Mouse (Mus musculus): Measurements from ENCODE around the gene Serinc5. TPM values are rescaled to one million over a fixed set of nuclear protein-coding genes. Genes with fewer than 3 reads are reported as not detected.
A peak's percentile ranks its signal among the peaks of the same experiment; 100 is the strongest.

Serinc5 gene
- polyA plus RNA-seq, 1 experiment from 2014 or later: 11.0 TPM

DNA sequence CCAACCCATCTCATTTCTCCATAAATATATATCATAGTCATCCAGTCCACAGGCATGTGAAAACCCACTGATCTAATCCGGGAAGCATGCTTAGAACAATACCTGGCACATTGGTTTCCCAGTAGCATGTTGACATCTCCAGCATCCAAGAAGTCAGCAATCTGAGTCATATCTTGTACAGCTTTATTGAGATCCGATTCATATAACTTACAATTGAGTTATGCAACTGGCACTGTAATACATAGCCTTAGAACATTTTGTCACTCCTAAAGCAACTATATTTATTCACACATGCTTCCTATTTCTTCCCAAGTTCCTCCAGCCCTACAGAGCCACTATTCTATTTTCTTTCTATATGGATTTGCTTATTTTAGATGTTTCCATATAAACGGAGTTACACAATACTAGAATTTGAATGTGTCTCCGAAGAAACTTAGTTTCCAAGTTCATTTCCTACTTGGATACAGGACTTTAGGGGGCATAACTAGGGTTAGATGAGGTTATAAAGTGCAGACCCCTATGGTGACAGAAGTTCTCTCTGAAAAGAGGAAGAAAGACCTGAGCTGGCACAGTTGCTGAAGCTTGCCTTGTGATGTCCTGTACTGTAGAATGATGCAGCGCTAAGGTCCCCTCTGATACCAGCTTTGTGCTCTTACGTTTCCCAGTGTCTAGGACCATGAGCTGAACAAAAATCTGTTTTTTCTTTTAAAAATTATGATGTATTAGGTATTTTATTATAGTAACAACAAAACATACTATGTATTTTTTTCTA is 57.5 kb downstream of the Serinc5 start:
- H3K9me3 ChIP-seq (replicated peaks; ENCODE audit: control insufficient read depth, low read length): no peaks in the 10 kb centered on the region
- H3K9ac ChIP-seq (ENCODE audit: low read length): no peak overlapping the region
- no peak overlapping the region for H3K27ac ChIP-seq (ENCODE audit: low read length)
- no peak overlapping the region for H3K4me2 ChIP-seq (ENCODE audit: low read depth, low read length)
- 90% methylated on average over 6 of the region's 6 CpGs for WGBS
- no peaks in the 10 kb centered on the region for H3K36me3 ChIP-seq (ENCODE audit: control insufficient read depth, insufficient read depth)
- no peak for ATAC-seq (replicated peaks; ENCODE audit: extremely low read depth, insufficient read depth, low FRiP score)
- no peak overlapping the region for H3K4me3 ChIP-seq (ENCODE audit: low read length)
- no peaks in the 10 kb centered on the region for H3K27me3 ChIP-seq (ENCODE audit: control insufficient read depth, insufficient read depth, low read length)
- peaks cover 7% of the 10 kb centered on the region for H3K4me1 ChIP-seq (ENCODE audit: control insufficient read depth, insufficient read depth, low read length)

- Histone ChIP-seq H3K36me3 (ENCODE audit: control insufficient read depth, insufficient read depth) (no peaks in the 10 kb centered on the region), H3K9ac (ENCODE audit: low read length) (no peak overlapping the region), H3K4me1 (ENCODE audit: control insufficient read depth, insufficient read depth, low read length) (peaks cover 24% of the 10 kb centered on the region), H3K4me3 (ENCODE audit: low read length) (no peak overlapping the region), H3K4me2 (ENCODE audit: low read depth, low read length) (no peak overlapping the region), H3K27me3 (ENCODE audit: control insufficient read depth, insufficient read depth, low read length) (no peaks in the 10 kb centered on the region), H3K9me3 (replicated peaks; ENCODE audit: control insufficient read depth, low read length) (no peaks in the 10 kb centered on the region), H3K27ac (ENCODE audit: low read length) (no peak overlapping the region)
- ATAC-seq (replicated peaks; ENCODE audit: extremely low read depth, insufficient read depth, low FRiP score): no peak
- 68% methylated on average over 1 of the region's 1 CpGs for WGBS
Observed at GRCm38 (mm10) chr13:92671727-92672126, 60.8 kb downstream of the Serinc5 start.

- WGBS: 49% methylated on average over 2 of the region's 2 CpGs
- peaks cover 29% of the 10 kb centered on the region for H3K4me1 ChIP-seq (ENCODE audit: control insufficient read depth, insufficient read depth, low read length)
- no peak overlapping the region for H3K9ac ChIP-seq (ENCODE audit: low read length)
- H3K27me3 ChIP-seq (ENCODE audit: control insufficient read depth, insufficient read depth, low read length): no peaks in the 10 kb centered on the region
- no peak overlapping the region for H3K4me3 ChIP-seq (ENCODE audit: low read length)
- H3K9me3 ChIP-seq (replicated peaks; ENCODE audit: control insufficient read depth, low read length): no peaks in the 10 kb centered on the region
- H3K27ac ChIP-seq (ENCODE audit: low read length): peak overlapping the region; percentile 4; the same call in 1 of the 2 replicates
- no peaks in the 10 kb centered on the region for H3K36me3 ChIP-seq (ENCODE audit: control insufficient read depth, insufficient read depth)
- H3K4me2 ChIP-seq (ENCODE audit: low read depth, low read length): no peak overlapping the region
- no peak; the same call in 1 of the 2 replicates for ATAC-seq (replicated peaks; ENCODE audit: extremely low read depth, insufficient read depth, low FRiP score)
Observed at GRCm38 (mm10) chr13:92674676-92675075, 63.8 kb downstream of the Serinc5 start.

DNA sequence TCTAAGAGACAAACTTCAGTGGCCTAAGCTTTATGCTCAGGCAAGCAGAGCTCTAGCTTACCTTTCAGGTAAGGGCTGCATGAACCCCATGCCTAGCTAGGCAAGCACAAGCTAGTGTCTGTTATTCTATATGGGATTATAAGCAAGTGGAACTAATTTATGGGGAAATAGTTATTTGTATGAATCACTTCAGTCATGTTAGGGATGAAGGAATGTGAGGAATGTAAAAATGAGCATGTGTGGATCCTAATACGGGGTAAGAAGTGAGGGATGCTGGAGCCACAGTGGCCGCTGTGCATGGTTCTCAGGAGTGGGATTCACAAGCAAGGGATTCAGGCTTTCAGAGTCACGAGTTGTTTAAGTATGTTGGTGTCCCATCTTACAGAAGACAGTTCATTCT is 64.4 kb downstream of the Serinc5 start:
- ATAC-seq (replicated peaks; ENCODE audit: extremely low read depth, insufficient read depth, low FRiP score): no peak
- 63% methylated on average over 3 of the region's 3 CpGs for WGBS
- H3K27ac ChIP-seq (ENCODE audit: low read length): peak overlapping the region; percentile 4; the same call in 1 of the 2 replicates

DNA sequence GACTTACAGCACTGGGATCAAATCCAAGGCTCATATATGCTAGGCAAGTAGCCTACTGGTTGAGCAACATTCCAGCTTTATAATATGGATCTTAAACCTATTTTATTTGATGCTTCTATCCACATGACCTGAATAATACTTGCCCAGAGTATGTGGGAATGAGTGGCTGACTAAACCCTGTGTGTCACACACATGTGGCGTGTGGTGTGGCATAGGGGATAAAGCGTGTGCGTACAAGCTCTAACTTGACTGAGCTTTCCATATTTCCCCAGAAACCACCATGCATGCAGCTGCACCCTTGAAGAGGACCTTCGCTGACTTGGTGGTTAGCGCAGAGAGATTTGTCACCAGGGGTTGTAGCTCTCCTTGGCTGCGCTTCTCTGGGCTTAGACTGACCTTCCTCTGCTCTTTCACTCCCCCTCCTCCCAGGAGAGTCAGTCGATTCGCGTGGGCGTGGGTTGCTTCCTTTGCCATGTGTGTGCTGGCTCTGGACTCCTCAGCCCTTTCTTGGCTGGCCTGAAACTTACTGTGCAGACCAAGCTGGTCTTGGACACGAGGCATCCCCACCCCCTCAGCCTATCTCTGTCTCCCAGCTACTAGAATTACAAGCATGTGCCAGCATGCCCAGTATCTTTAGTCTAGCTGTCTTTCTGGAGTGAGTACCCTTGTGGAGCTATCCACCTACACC is 65.2 kb downstream of the Serinc5 start:
- Histone ChIP-seq H3K4me2 (ENCODE audit: low read depth, low read length) (peak overlapping the region; percentile 48), H3K4me1 (ENCODE audit: control insufficient read depth, insufficient read depth, low read length) (peaks cover 31% of the 10 kb centered on the region), H3K9ac (ENCODE audit: low read length) (no peak overlapping the region), H3K27ac (ENCODE audit: low read length) (peak overlapping the region; percentile 61; the same call in 1 of the 2 replicates), H3K9me3 (replicated peaks; ENCODE audit: control insufficient read depth, low read length) (no peaks in the 10 kb centered on the region), H3K36me3 (ENCODE audit: control insufficient read depth, insufficient read depth) (no peaks in the 10 kb centered on the region), H3K4me3 (ENCODE audit: low read length) (no peak overlapping the region), H3K27me3 (ENCODE audit: control insufficient read depth, insufficient read depth, low read length) (no peaks in the 10 kb centered on the region)
- peak; percentile 59 for ATAC-seq (replicated peaks; ENCODE audit: extremely low read depth, insufficient read depth, low FRiP score)
- WGBS: 47% methylated on average over 11 of the region's 11 CpGs

More for the DNA sequence above, 64.4 kb downstream of the Serinc5 start:
- no peak overlapping the region for H3K4me3 ChIP-seq (ENCODE audit: low read length)
- H3K9me3 ChIP-seq (replicated peaks; ENCODE audit: control insufficient read depth, low read length): no peaks in the 10 kb centered on the region
- H3K9ac ChIP-seq (ENCODE audit: low read length): no peak overlapping the region
- no peak overlapping the region for H3K4me2 ChIP-seq (ENCODE audit: low read depth, low read length)
- peaks cover 31% of the 10 kb centered on the region for H3K4me1 ChIP-seq (ENCODE audit: control insufficient read depth, insufficient read depth, low read length)
- H3K27me3 ChIP-seq (ENCODE audit: control insufficient read depth, insufficient read depth, low read length): no peaks in the 10 kb centered on the region
- H3K36me3 ChIP-seq (ENCODE audit: control insufficient read depth, insufficient read depth): no peaks in the 10 kb centered on the region

DNA sequence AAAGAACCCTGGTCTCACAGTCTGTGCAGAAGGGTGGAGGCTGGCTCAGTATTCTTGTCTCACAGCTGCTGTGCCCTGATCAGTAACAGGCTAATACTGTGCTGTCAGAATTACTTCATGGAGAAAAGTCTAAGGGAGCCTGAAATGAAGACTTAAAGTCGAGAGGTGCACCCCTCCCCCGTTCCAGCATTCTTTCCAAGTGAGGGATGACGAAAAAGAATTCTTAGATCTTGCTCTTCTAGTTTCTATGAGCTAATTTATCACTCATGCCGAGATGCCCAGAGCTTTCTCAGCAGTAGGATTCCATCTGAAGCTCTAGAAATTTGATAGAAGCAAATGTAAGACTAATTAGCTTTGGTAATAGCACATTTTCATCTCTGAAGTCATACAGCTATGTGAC is 66.8 kb downstream of the Serinc5 start:
- H3K4me3 ChIP-seq (ENCODE audit: low read length): no peak overlapping the region
- no peaks in the 10 kb centered on the region for H3K9me3 ChIP-seq (replicated peaks; ENCODE audit: control insufficient read depth, low read length)
- H3K36me3 ChIP-seq (ENCODE audit: control insufficient read depth, insufficient read depth): no peaks in the 10 kb centered on the region
- no peak overlapping the region for H3K9ac ChIP-seq (ENCODE audit: low read length)
- H3K4me1 ChIP-seq (ENCODE audit: control insufficient read depth, insufficient read depth, low read length): peaks cover 33% of the 10 kb centered on the region
- no peaks in the 10 kb centered on the region for H3K27me3 ChIP-seq (ENCODE audit: control insufficient read depth, insufficient read depth, low read length)
- no peak overlapping the region for H3K27ac ChIP-seq (ENCODE audit: low read length)
- no peak overlapping the region for H3K4me2 ChIP-seq (ENCODE audit: low read depth, low read length)
- 60% methylated on average over 4 of the region's 4 CpGs for WGBS
- ATAC-seq (replicated peaks; ENCODE audit: extremely low read depth, insufficient read depth, low FRiP score): no peak

- H3K9me3 ChIP-seq (replicated peaks; ENCODE audit: control insufficient read depth, low read length): no peaks in the 10 kb centered on the region
- no peaks in the 10 kb centered on the region for H3K36me3 ChIP-seq (ENCODE audit: control insufficient read depth, insufficient read depth)
- 65% methylated on average over 7 of the region's 7 CpGs for WGBS
- no peak overlapping the region for H3K4me2 ChIP-seq (ENCODE audit: low read depth, low read length)
- H3K4me1 ChIP-seq (ENCODE audit: control insufficient read depth, insufficient read depth, low read length): peaks cover 33% of the 10 kb centered on the region
- no peak for ATAC-seq (replicated peaks; ENCODE audit: extremely low read depth, insufficient read depth, low FRiP score)
- no peak overlapping the region for H3K27ac ChIP-seq (ENCODE audit: low read length)
- no peaks in the 10 kb centered on the region for H3K27me3 ChIP-seq (ENCODE audit: control insufficient read depth, insufficient read depth, low read length)
- no peak overlapping the region for H3K4me3 ChIP-seq (ENCODE audit: low read length)
- no peak overlapping the region for H3K9ac ChIP-seq (ENCODE audit: low read length)
Observed at GRCm38 (mm10) chr13:92679661-92680060, 68.8 kb downstream of the Serinc5 start.

DNA sequence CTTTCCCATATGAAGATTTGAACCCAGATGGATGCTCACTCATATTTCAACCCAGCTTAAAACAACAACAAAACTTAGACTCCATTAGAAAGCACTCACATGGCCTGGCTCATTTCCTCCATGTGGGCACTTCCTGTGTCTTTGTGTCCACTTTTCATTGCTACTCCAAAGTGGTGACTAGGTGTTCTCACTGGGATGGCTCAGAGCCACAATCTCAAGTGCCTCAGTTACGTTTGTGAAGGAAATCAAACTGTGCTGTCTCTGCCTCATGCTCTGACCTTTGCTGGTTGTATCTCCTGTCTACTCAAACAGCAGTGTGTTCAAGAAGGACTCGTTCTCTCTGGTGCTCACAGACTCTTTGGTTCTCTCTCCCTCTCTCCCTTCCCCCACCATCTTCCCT is 70.7 kb downstream of the Serinc5 start:
- 57% methylated on average over 2 of the region's 2 CpGs for WGBS
- Histone ChIP-seq H3K4me1 (ENCODE audit: control insufficient read depth, insufficient read depth, low read length) (peaks cover 17% of the 10 kb centered on the region), H3K4me2 (ENCODE audit: low read depth, low read length) (no peak overlapping the region), H3K9me3 (replicated peaks; ENCODE audit: control insufficient read depth, low read length) (no peaks in the 10 kb centered on the region), H3K27me3 (ENCODE audit: control insufficient read depth, insufficient read depth, low read length) (no peaks in the 10 kb centered on the region), H3K4me3 (ENCODE audit: low read length) (no peak overlapping the region), H3K9ac (ENCODE audit: low read length) (no peak overlapping the region), H3K27ac (ENCODE audit: low read length) (no peak overlapping the region), H3K36me3 (ENCODE audit: control insufficient read depth, insufficient read depth) (no peaks in the 10 kb centered on the region)
- ATAC-seq (replicated peaks; ENCODE audit: extremely low read depth, insufficient read depth, low FRiP score): no peak

GRCm38 (mm10) chr13:92682833-92683232 is 71.9 kb downstream of the Serinc5 start:
- Histone ChIP-seq H3K9me3 (replicated peaks; ENCODE audit: control insufficient read depth, low read length) (no peaks in the 10 kb centered on the region), H3K27me3 (ENCODE audit: control insufficient read depth, insufficient read depth, low read length) (no peaks in the 10 kb centered on the region), H3K9ac (ENCODE audit: low read length) (no peak overlapping the region), H3K4me2 (ENCODE audit: low read depth, low read length) (no peak overlapping the region), H3K36me3 (ENCODE audit: control insufficient read depth, insufficient read depth) (no peaks in the 10 kb centered on the region), H3K4me3 (ENCODE audit: low read length) (no peak overlapping the region), H3K27ac (ENCODE audit: low read length) (no peak overlapping the region), H3K4me1 (ENCODE audit: control insufficient read depth, insufficient read depth, low read length) (peaks cover 11% of the 10 kb centered on the region)
- WGBS: 60% methylated on average over 6 of the region's 6 CpGs
- ATAC-seq (replicated peaks; ENCODE audit: extremely low read depth, insufficient read depth, low FRiP score): no peak
